Mouse (Mus musculus) embryonic facial prominence, embryonic 15.5 days (tissue): ENCODE results near the gene Ren1. TPM values are rescaled to one million over a fixed set of nuclear protein-coding genes. Genes with fewer than 3 reads are reported as not detected.

Experiments used
- ATAC-seq: fragments of 200-750 bp; cut with Nextera tagmentation; 2 replicates; pipeline ENCODE4 v1.8.0; 2017; ENCODE audit warnings: low read depth, moderate TSS enrichment; ENCODE audit not compliant: insufficient number of reproducible peaks, low FRiP score, low TSS enrichment
- H3K27ac ChIP-seq: fragments of 300-500 bp; sonication (generic); replicated peaks from 2 replicates; pipeline ENCODE4 v1.5.1; 2015; ENCODE audit warnings: mild to moderate bottlenecking, inconsistent platforms
- H3K27me3 ChIP-seq: fragments of 300-500 bp; sonication (generic); 2 replicates; pipeline ENCODE4 v1.6.1; 2015; ENCODE audit warnings: inconsistent platforms
- H3K36me3 ChIP-seq: fragments of 300-500 bp; sonication (generic); 2 replicates; pipeline ENCODE4 v1.6.1; 2015; ENCODE audit warnings: mild to moderate bottlenecking, inconsistent platforms
- H3K4me1 ChIP-seq: fragments of 300-500 bp; sonication (generic); 2 replicates; pipeline ENCODE4 v1.6.1; 2015; ENCODE audit warnings: inconsistent platforms
- H3K4me2 ChIP-seq: fragments of 300-500 bp; sonication (generic); replicated peaks from 2 replicates; pipeline ENCODE4 v1.6.1; 2015; ENCODE audit warnings: mild to moderate bottlenecking, inconsistent platforms
- H3K4me3 ChIP-seq: fragments of 300-500 bp; sonication (generic); replicated peaks from 2 replicates; pipeline ENCODE4 v1.5.1; 2015; ENCODE audit warnings: mild to moderate bottlenecking, inconsistent platforms
- H3K9ac ChIP-seq: fragments of 300-500 bp; sonication (generic); 2 replicates; pipeline ENCODE4 v1.6.1; 2015; ENCODE audit warnings: inconsistent platforms
- H3K9me3 ChIP-seq: fragments of 300-500 bp; sonication (generic); replicated peaks from 2 replicates; pipeline ENCODE4 v1.6.1; 2016; ENCODE audit warnings: inconsistent platforms
- WGBS: fragments of 180-500 bp; shearing (Covaris S2); methylation state at CpG from one replicate; pipeline ENCODE4 v1.1.7; 2015; 5-methylcytosine and 5-hydroxymethylcytosine counted together
- polyA plus RNA-seq: library from polyadenylated mRNA; unstranded; fragments of >200 nt; fragmentation: Nextera tagmentation; extraction: Ambion mirVana; gene quantifications from 2 replicates; pipeline ENCODE4 v1.2.1, GENCODE M21; 2015

Ren1 gene
- polyA plus RNA-seq, 1 experiment from 2014 or later = 0.16 TPM

- Histone ChIP-seq H3K27me3 (no peaks in the 10 kb centered on the region), H3K9me3 (no peaks in the 10 kb centered on the region), H3K36me3 (0 out of 2 replicates have a peak, but pooled peaks cover 10% of the 10 kb centered on the region), H3K4me3 (no peak overlapping the region), H3K9ac (no peak overlapping the region), H3K4me2 (no peak overlapping the region), H3K27ac (no peak overlapping the region), H3K4me1 (peaks cover 6% of the 10 kb centered on the region; the same call in 1 of the 2 replicates)
- 66% methylated on average over 4 of the region's 4 CpGs for WGBS
- no peak for ATAC-seq
Observed at GRCm38 (mm10) chr1:133394702-133395101, 44.4 kb downstream of the Ren1 start.

GRCm38 (mm10) chr1:133396693-133397092 is 46.4 kb downstream of the Ren1 start:
- H3K36me3 ChIP-seq = 0 out of 2 replicates have a peak, but pooled peaks cover under 1% of the 10 kb centered on the region
- H3K27me3 ChIP-seq = no peaks in the 10 kb centered on the region
- no peak for ATAC-seq
- peaks cover 6% of the 10 kb centered on the region; the same call in 1 of the 2 replicates for H3K4me1 ChIP-seq
- H3K9me3 ChIP-seq = no peaks in the 10 kb centered on the region
- no peak overlapping the region for H3K27ac ChIP-seq
- no peak overlapping the region for H3K4me2 ChIP-seq
- WGBS = 90% methylated on average over 5 of the region's 5 CpGs
- no peak overlapping the region for H3K4me3 ChIP-seq
- no peak overlapping the region for H3K9ac ChIP-seq

- Histone ChIP-seq H3K27ac (0 out of 2 replicates have a peak overlapping the region, but pooled peaks have one; percentile 39), H3K9me3 (no peaks in the 10 kb centered on the region), H3K36me3 (no peaks in the 10 kb centered on the region), H3K4me1 (peaks cover 6% of the 10 kb centered on the region; the same call in 1 of the 2 replicates), H3K4me2 (no peak overlapping the region), H3K9ac (no peak overlapping the region), H3K27me3 (no peaks in the 10 kb centered on the region), H3K4me3 (no peak overlapping the region)
- ATAC-seq = no peak
- WGBS = 71% methylated on average over 5 of the region's 5 CpGs
Observed at GRCm38 (mm10) chr1:133397094-133397482, 46.8 kb downstream of the Ren1 start.

- 15% methylated on average over 17 of the region's 17 CpGs for WGBS
- no peak overlapping the region for H3K4me2 ChIP-seq
- ATAC-seq = 0 out of 2 replicates have a peak, but pooled peaks have one; percentile 48
Observed at GRCm38 (mm10) chr1:133397483-133398237, 47.4 kb downstream of the Ren1 start.

GRCm38 (mm10) chr1:133400014-133400725 is 49.9 kb downstream of the Ren1 start:
- Histone ChIP-seq H3K9ac (no peak overlapping the region), H3K27me3 (no peaks in the 10 kb centered on the region), H3K4me1 (peaks cover 6% of the 10 kb centered on the region; the same call in 1 of the 2 replicates), H3K4me3 (no peak overlapping the region), H3K9me3 (no peaks in the 10 kb centered on the region), H3K27ac (no peak overlapping the region), H3K4me2 (no peak overlapping the region), H3K36me3 (no peaks in the 10 kb centered on the region)
- no peak for ATAC-seq
- WGBS = 73% methylated on average over 13 of the region's 13 CpGs

More at GRCm38 (mm10) chr1:133397483-133398237, 47.4 kb downstream of the Ren1 start:
- H3K9me3 ChIP-seq = no peaks in the 10 kb centered on the region
- H3K27me3 ChIP-seq = no peaks in the 10 kb centered on the region
- no peak overlapping the region for H3K4me3 ChIP-seq
- H3K36me3 ChIP-seq = no peaks in the 10 kb centered on the region
- no peak overlapping the region for H3K9ac ChIP-seq
- peak overlapping the region; percentile 39; the same call in 1 of the 2 replicates for H3K27ac ChIP-seq
- peaks cover 6% of the 10 kb centered on the region; the same call in 1 of the 2 replicates for H3K4me1 ChIP-seq

DNA sequence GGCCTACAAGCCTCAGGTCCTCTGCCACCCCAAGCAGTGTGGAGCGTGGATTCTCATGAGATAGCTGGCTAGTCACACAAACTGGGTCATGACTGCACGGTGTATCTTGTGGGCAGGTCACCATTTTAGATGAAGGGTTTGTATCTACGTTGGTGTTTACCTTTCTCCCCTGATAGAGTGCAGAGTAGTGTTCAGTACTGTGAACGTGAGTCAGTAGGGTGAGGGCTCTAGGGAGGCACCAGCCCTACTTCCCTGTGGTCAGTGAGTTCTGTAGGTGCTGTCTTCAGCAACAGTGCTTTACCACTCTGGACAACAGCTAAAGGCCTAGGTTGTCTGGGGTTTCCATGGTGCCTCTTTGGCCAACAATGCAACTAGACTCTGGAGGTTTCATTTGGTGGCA is 53.7 kb downstream of the Ren1 start:
- H3K4me2 ChIP-seq = no peak overlapping the region
- H3K4me1 ChIP-seq = no peaks in the 10 kb centered on the region
- H3K9me3 ChIP-seq = no peaks in the 10 kb centered on the region
- no peak overlapping the region for H3K27ac ChIP-seq
- H3K27me3 ChIP-seq = no peaks in the 10 kb centered on the region
- ATAC-seq = no peak
- WGBS = 90% methylated on average over 4 of the region's 4 CpGs
- H3K4me3 ChIP-seq = no peak overlapping the region
- no peaks in the 10 kb centered on the region for H3K36me3 ChIP-seq
- H3K9ac ChIP-seq = no peak overlapping the region

DNA sequence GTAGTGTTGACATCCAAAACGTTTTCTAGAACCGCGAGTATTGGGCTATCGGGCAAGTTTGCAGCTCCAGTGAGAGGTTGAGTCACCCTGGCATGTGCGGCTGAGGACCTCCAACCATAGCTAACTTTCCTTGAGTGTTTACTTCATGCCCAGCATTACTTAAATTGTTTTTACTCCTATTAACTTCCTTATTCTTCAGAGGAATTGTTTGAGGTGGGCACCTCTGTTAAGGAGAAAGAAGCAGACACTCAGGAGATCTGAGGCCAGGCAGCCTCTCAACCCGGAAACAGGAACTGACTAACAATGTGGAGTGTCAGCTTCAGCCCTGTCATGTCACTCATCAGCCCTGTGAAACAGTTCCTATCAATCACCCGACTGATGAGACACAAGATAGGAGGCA is 56.3 kb downstream of the Ren1 start:
- WGBS = 74% methylated on average over 7 of the region's 7 CpGs
- Histone ChIP-seq H3K9me3 (no peaks in the 10 kb centered on the region), H3K4me1 (no peaks in the 10 kb centered on the region), H3K36me3 (no peaks in the 10 kb centered on the region), H3K27me3 (no peaks in the 10 kb centered on the region), H3K4me3 (no peak overlapping the region), H3K9ac (no peak overlapping the region), H3K4me2 (no peak overlapping the region), H3K27ac (no peak overlapping the region)
- ATAC-seq = no peak

GRCm38 (mm10) chr1:133407436-133407835 is 57.1 kb downstream of the Ren1 start:
- Histone ChIP-seq H3K9ac (no peak overlapping the region), H3K4me1 (no peaks in the 10 kb centered on the region; the same call in 1 of the 2 replicates), H3K9me3 (no peaks in the 10 kb centered on the region), H3K4me3 (no peak overlapping the region), H3K4me2 (no peak overlapping the region), H3K36me3 (no peaks in the 10 kb centered on the region), H3K27ac (no peak overlapping the region), H3K27me3 (no peaks in the 10 kb centered on the region)
- ATAC-seq = no peak
- 55% methylated on average over 6 of the region's 6 CpGs for WGBS

DNA sequence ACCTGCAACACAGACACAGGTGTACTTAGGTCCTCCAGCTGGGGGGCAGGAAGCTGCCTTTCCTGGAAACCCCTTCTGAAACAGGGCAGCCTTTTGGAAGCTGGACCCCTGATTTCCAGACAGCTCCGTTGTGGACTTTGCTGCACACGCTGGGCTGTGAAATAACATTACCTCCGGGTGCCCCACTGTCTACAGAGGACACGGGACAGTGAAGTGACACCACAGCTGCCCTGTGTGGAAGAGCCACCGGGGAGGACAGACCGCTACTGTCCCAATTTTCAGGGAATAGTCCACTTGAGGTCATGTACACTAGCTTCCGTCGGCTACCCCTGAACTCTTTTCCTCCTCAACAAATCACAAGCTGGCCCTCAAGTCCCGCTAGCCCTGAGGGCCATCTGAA is 58.0 kb downstream of the Ren1 start:
- peaks cover 7% of the 10 kb centered on the region for H3K4me1 ChIP-seq
- H3K36me3 ChIP-seq = no peaks in the 10 kb centered on the region
- no peak overlapping the region for H3K9ac ChIP-seq
- ATAC-seq = no peak
- no peak overlapping the region for H3K4me2 ChIP-seq
- no peak overlapping the region for H3K27ac ChIP-seq
- H3K27me3 ChIP-seq = no peaks in the 10 kb centered on the region
- no peaks in the 10 kb centered on the region for H3K9me3 ChIP-seq
- no peak overlapping the region for H3K4me3 ChIP-seq
- WGBS = 43% methylated on average over 9 of the region's 9 CpGs

DNA sequence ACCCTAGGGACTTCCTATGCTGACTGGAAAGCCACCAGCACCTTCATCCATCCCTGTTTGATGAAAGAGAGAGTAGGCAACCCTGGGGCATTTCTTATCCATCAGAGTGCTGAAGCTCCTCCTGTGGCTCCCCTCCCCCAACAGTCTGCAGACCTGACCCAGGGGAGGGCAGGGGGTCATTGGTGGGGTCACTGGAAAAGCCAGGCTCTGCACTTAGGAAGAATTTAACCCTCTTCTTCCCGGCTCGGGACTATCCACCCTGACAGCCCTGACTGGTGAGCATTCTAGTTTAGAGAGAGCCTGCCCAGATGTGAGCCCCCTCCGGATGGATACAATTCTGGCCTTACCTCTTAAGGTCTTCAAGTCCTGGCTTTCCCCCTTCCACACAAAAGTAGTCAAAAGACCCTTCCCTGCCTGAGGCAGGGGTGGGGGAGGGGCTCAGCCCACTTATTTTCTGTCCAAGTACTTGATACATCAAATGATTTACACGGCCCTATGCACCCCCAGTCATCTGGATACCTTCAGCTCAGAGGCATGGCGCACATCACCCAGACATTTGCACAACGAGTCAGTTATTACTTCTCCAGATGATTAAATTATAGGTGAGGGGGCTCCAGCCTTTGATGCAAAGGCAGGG is 58.7 kb downstream of the Ren1 start:
- Histone ChIP-seq H3K27ac (no peak overlapping the region), H3K9me3 (no peaks in the 10 kb centered on the region), H3K4me3 (no peak overlapping the region), H3K4me1 (peaks cover 7% of the 10 kb centered on the region), H3K9ac (no peak overlapping the region), H3K27me3 (no peaks in the 10 kb centered on the region), H3K36me3 (no peaks in the 10 kb centered on the region), H3K4me2 (no peak overlapping the region)
- ATAC-seq = no peak
- WGBS = 21% methylated on average over 6 of the region's 6 CpGs

- 54% methylated on average over 9 of the region's 9 CpGs for WGBS
- Histone ChIP-seq H3K27ac (no peak overlapping the region), H3K4me2 (no peak overlapping the region), H3K9me3 (no peaks in the 10 kb centered on the region), H3K27me3 (no peaks in the 10 kb centered on the region), H3K4me1 (peaks cover 7% of the 10 kb centered on the region), H3K9ac (no peak overlapping the region), H3K36me3 (no peaks in the 10 kb centered on the region), H3K4me3 (no peak overlapping the region)
- ATAC-seq = no peak
Observed at GRCm38 (mm10) chr1:133409786-133410185, 59.5 kb downstream of the Ren1 start.
